Mouse (Mus musculus) thymus, adult 2 months (tissue): ENCODE measurements around the gene Ltbp2.

Experiments
- CTCF ChIP-seq: fragments of 200-500 bp; IDR thresholded peaks from 2 replicates; pipeline ENCODE4 v1.5.1; 2012; ENCODE audit warnings: mild to moderate bottlenecking, control low read depth, low read length, moderate library complexity, borderline replicate concordance; ENCODE audit not compliant: control insufficient read depth, poor library complexity, insufficient read depth; ENCODE audit errors: extremely low read depth
- POLR2A ChIP-seq: fragments of 200-500 bp; IDR thresholded peaks from 2 replicates; pipeline ENCODE4 v1.6.1; 2012; ENCODE audit warnings: mild to moderate bottlenecking, low read length, control low read depth, moderate library complexity; ENCODE audit not compliant: control insufficient read depth, poor library complexity, insufficient read depth; ENCODE audit errors: extremely low read depth

GRCm38 (mm10) chr12:84792629-84793028 is 83.7 kb downstream of the Ltbp2 start:
- TF ChIP-seq POLR2A = no peak
- no peak for TF ChIP-seq CTCF
